Mouse (Mus musculus): ENCODE data around the gene Snai3. TPM values are rescaled to one million over a fixed set of nuclear protein-coding genes. Genes with fewer than 3 reads are reported as not detected.

Gene Snai3
- polyA plus RNA-seq, 1 experiment from 2014 or later, result 1.2 TPM

DNA sequence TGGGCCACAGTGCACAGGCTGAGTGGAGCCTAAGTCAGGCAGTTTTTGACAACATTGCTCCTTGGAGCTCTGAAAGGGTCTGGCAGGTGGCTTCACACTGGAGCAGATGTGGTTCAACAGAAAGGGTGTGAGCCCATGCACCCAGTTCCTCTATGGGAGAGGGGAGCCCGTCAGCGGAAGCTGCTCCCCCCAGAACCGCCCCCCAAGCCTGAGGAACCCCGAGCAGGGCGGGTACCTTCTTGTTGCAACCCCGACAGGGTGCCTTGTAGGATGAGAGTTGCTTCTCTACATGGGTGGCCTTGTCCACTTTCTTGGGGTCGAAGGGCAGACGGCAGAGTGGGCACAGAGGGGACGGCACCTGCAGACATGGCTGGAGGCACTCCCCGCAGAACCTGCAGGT is 9.4 kb upstream of the Snai3 start:
- no peak for ATAC-seq

GRCm38 (mm10) chr8:122469407-122469806 is 8.9 kb upstream of the Snai3 start:
- Histone ChIP-seq H3K9ac (replicated peaks; ENCODE audit: low read depth) (no peak overlapping the region), H3K27ac (ENCODE audit: low read length) (no peak overlapping the region), H3K4me3 (ENCODE audit: low read depth, low read length) (no peak overlapping the region), H3K36me3 (ENCODE audit: insufficient read depth, low read length) (peaks cover 14% of the 10 kb centered on the region; the same call in 1 of the 2 replicates), H3K4me2 (replicated peaks; ENCODE audit: low read depth, low read length) (no peak overlapping the region), H3K9me3 (ENCODE audit: low read length) (no peaks in the 10 kb centered on the region), H3K27me3 (replicated peaks; ENCODE audit: insufficient read depth, low read length) (no peaks in the 10 kb centered on the region), H3K4me1 (ENCODE audit: insufficient read depth, low read depth, low read length) (no peaks in the 10 kb centered on the region; the same call in 1 of the 2 replicates)
- 78% methylated on average over 6 of the region's 6 CpGs for WGBS
- TF ChIP-seq EP300 (IDR thresholded peaks at IDR 0.05) (no peak), CTCF (IDR thresholded peaks at IDR 0.05) (no peak)
- DNase-seq (ENCODE audit: low spot score) (no peak), ATAC-seq (no peak)

More for the DNA sequence above, 9.4 kb upstream of the Snai3 start:
- Histone ChIP-seq H3K36me3 (ENCODE audit: insufficient read depth, low read length) (peaks cover 14% of the 10 kb centered on the region; the same call in 1 of the 2 replicates), H3K27ac (ENCODE audit: low read length) (no peak overlapping the region), H3K4me2 (replicated peaks; ENCODE audit: low read depth, low read length) (no peak overlapping the region), H3K9ac (replicated peaks; ENCODE audit: low read depth) (no peak overlapping the region), H3K4me1 (ENCODE audit: insufficient read depth, low read depth, low read length) (peaks cover 3% of the 10 kb centered on the region; the same call in 1 of the 2 replicates), H3K27me3 (replicated peaks; ENCODE audit: insufficient read depth, low read length) (no peaks in the 10 kb centered on the region), H3K4me3 (ENCODE audit: low read depth, low read length) (no peak overlapping the region), H3K9me3 (ENCODE audit: low read length) (no peaks in the 10 kb centered on the region)
- no peak for TF ChIP-seq EP300 (IDR thresholded peaks at IDR 0.05)
- TF ChIP-seq CTCF (IDR thresholded peaks at IDR 0.05), result no peak
- 87% methylated on average over 10 of the region's 10 CpGs for WGBS
- DNase-seq (ENCODE audit: low spot score), result no peak

- Histone ChIP-seq H3K9me3 (ENCODE audit: low read length) (no peaks in the 10 kb centered on the region), H3K4me1 (ENCODE audit: insufficient read depth, low read depth, low read length) (peaks cover under 1% of the 10 kb centered on the region; the same call in 1 of the 2 replicates), H3K27ac (ENCODE audit: low read length) (no peak overlapping the region), H3K27me3 (replicated peaks; ENCODE audit: insufficient read depth, low read length) (no peaks in the 10 kb centered on the region), H3K9ac (replicated peaks; ENCODE audit: low read depth) (no peak overlapping the region), H3K4me2 (replicated peaks; ENCODE audit: low read depth, low read length) (no peak overlapping the region), H3K4me3 (ENCODE audit: low read depth, low read length) (no peak overlapping the region), H3K36me3 (ENCODE audit: insufficient read depth, low read length) (peaks cover 14% of the 10 kb centered on the region; the same call in 1 of the 2 replicates)
- no peak for DNase-seq (ENCODE audit: low spot score)
- no peak for TF ChIP-seq EP300 (IDR thresholded peaks at IDR 0.05)
- TF ChIP-seq CTCF (IDR thresholded peaks at IDR 0.05), result no peak
- 89% methylated on average over 13 of the region's 13 CpGs for WGBS
- no peak for ATAC-seq
Observed at GRCm38 (mm10) chr8:122467816-122468215, 7.3 kb upstream of the Snai3 start.

GRCm38 (mm10) chr8:122464985-122465384 is 4.5 kb upstream of the Snai3 start:
- DNase-seq (ENCODE audit: low spot score) (no peak), ATAC-seq (no peak)
- TF ChIP-seq EP300 (IDR thresholded peaks at IDR 0.05), result no peak
- no peak for TF ChIP-seq CTCF (IDR thresholded peaks at IDR 0.05)

DNA sequence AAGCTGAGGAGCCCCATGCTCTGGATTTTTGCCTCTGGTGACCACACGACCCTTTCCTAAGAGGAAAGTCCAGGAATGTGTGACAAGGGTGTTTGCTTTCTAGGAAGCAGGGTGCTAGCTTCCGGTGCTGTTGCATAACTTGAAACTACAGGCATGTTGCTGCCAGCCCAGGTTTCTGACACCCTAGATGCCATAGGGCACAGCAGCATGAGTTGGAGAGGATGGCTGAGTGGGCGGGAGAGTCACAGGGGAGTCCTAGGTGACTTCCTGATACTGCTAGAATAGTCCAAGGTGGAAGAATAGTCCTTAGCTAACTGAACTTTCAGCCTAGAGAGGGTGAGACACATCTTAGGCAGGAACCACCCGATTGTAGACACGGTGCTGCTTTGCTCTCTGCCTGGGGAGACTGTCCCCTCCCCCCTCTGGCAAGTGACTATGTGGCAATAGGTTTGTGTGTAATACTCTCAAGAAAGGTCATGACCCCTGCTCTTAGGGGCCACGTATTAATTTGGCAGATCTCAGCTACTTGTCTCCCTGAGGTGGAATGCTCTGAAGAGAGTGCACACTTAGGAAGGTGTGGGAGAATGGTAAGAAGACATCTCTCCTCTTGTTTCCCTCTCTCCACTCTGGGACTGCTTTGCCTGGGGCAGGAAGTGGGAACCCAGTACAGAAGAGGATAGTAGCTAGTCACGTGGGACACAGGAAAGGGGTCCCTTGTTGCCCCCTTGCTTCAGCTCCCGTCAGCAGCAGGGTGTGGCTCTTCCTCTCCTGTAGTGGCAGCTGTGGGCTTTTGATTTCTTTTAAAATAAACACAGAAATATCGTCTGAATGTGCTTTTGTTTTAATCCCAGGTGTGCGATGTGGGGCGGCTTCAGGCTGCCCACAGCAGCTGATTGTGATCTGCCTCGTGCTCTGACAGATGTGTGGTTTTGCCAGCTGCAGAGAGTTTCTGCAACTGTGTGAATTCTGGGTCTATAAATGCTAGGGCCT is 3.4 kb upstream of the Snai3 start:
- WGBS, result 23% methylated on average over 12 of the region's 12 CpGs
- peak overlapping the region; percentile 11; the same call in 1 of the 2 replicates for H3K4me2 ChIP-seq (replicated peaks; ENCODE audit: low read depth, low read length)
- H3K36me3 ChIP-seq (ENCODE audit: insufficient read depth, low read length), result peaks cover 14% of the 10 kb centered on the region; the same call in 1 of the 2 replicates
- ATAC-seq, result peak; percentile 70
- TF ChIP-seq CTCF (IDR thresholded peaks at IDR 0.05) (no peak), EP300 (IDR thresholded peaks at IDR 0.05) (peak; percentile 53)
- H3K4me1 ChIP-seq (ENCODE audit: insufficient read depth, low read depth, low read length), result peaks cover 10% of the 10 kb centered on the region; the same call in 1 of the 2 replicates
- peak overlapping the region; percentile 43 for H3K27ac ChIP-seq (ENCODE audit: low read length)
- peak; percentile 85 for DNase-seq (ENCODE audit: low spot score)
- H3K4me3 ChIP-seq (ENCODE audit: low read depth, low read length), result no peak overlapping the region
- no peaks in the 10 kb centered on the region for H3K9me3 ChIP-seq (ENCODE audit: low read length)
- no peak overlapping the region for H3K9ac ChIP-seq (replicated peaks; ENCODE audit: low read depth)
- H3K27me3 ChIP-seq (replicated peaks; ENCODE audit: insufficient read depth, low read length), result peaks cover 16% of the 10 kb centered on the region; the same call in 1 of the 2 replicates

More at GRCm38 (mm10) chr8:122464985-122465384, 4.5 kb upstream of the Snai3 start:
- no peaks in the 10 kb centered on the region for H3K9me3 ChIP-seq (ENCODE audit: low read length)
- 67% methylated on average over 7 of the region's 7 CpGs for WGBS
- H3K36me3 ChIP-seq (ENCODE audit: insufficient read depth, low read length), result peaks cover 14% of the 10 kb centered on the region; the same call in 1 of the 2 replicates
- peaks cover 10% of the 10 kb centered on the region; the same call in 1 of the 2 replicates for H3K4me1 ChIP-seq (ENCODE audit: insufficient read depth, low read depth, low read length)
- H3K27me3 ChIP-seq (replicated peaks; ENCODE audit: insufficient read depth, low read length), result peaks cover 7% of the 10 kb centered on the region; the same call in 1 of the 2 replicates
- H3K4me2 ChIP-seq (replicated peaks; ENCODE audit: low read depth, low read length), result no peak overlapping the region
- no peak overlapping the region for H3K9ac ChIP-seq (replicated peaks; ENCODE audit: low read depth)
- no peak overlapping the region for H3K27ac ChIP-seq (ENCODE audit: low read length)
- H3K4me3 ChIP-seq (ENCODE audit: low read depth, low read length), result no peak overlapping the region

- DNase-seq (ENCODE audit: low spot score) (no peak), ATAC-seq (no peak)
- Histone ChIP-seq H3K27ac (ENCODE audit: low read length) (no peak overlapping the region), H3K4me2 (replicated peaks; ENCODE audit: low read depth, low read length) (no peak overlapping the region), H3K9me3 (ENCODE audit: low read length) (no peaks in the 10 kb centered on the region), H3K9ac (replicated peaks; ENCODE audit: low read depth) (no peak overlapping the region), H3K36me3 (ENCODE audit: insufficient read depth, low read length) (peaks cover 11% of the 10 kb centered on the region; the same call in 1 of the 2 replicates), H3K4me1 (ENCODE audit: insufficient read depth, low read depth, low read length) (peaks cover 10% of the 10 kb centered on the region; the same call in 1 of the 2 replicates), H3K27me3 (replicated peaks; ENCODE audit: insufficient read depth, low read length) (peaks cover 20% of the 10 kb centered on the region; the same call in 1 of the 2 replicates), H3K4me3 (ENCODE audit: low read depth, low read length) (no peak overlapping the region)
- WGBS, result 71% methylated on average over 8 of the region's 8 CpGs
- TF ChIP-seq EP300 (IDR thresholded peaks at IDR 0.05), result no peak
- no peak for TF ChIP-seq CTCF (IDR thresholded peaks at IDR 0.05)
Observed at GRCm38 (mm10) chr8:122462510-122462909, 2.0 kb upstream of the Snai3 start.
